Mouse (Mus musculus) lung, embryonic 15.5 days (tissue): Measurements from ENCODE around the gene Sorbs1. TPM values are rescaled to one million over a fixed set of nuclear protein-coding genes. Genes with fewer than 3 reads are reported as not detected.

Experiments
- ATAC-seq: fragments of 200-750 bp; cut with Nextera tagmentation; 2 replicates; pipeline ENCODE4 v1.8.0; 2017; ENCODE audit warnings: moderate number of reproducible peaks, borderline replicate concordance; ENCODE audit not compliant: low FRiP score, low TSS enrichment; ENCODE audit errors: extremely low read depth
- H3K27ac ChIP-seq: fragments of 300-500 bp; sonication (generic); 2 replicates; pipeline ENCODE4 v1.5.1; 2015; ENCODE audit warnings: moderate library complexity, mild to moderate bottlenecking, inconsistent platforms
- H3K27me3 ChIP-seq: fragments of 300-500 bp; sonication (generic); 2 replicates; pipeline ENCODE4 v1.6.1; 2015; ENCODE audit warnings: inconsistent platforms
- H3K36me3 ChIP-seq: fragments of 300-500 bp; sonication (generic); 2 replicates; pipeline ENCODE4 v1.6.1; 2015; ENCODE audit warnings: inconsistent platforms
- H3K4me1 ChIP-seq: fragments of 300-500 bp; sonication (generic); 2 replicates; pipeline ENCODE4 v1.6.1; 2015; ENCODE audit warnings: inconsistent platforms
- H3K4me2 ChIP-seq: fragments of 300-500 bp; sonication (generic); 2 replicates; pipeline ENCODE4 v1.6.1; 2015; ENCODE audit warnings: inconsistent platforms, mild to moderate bottlenecking, moderate library complexity
- H3K4me3 ChIP-seq: fragments of 300-500 bp; sonication (generic); 2 replicates; pipeline ENCODE4 v1.5.1; 2015; ENCODE audit warnings: mild to moderate bottlenecking, inconsistent platforms
- H3K9ac ChIP-seq: fragments of 300-500 bp; sonication (generic); 2 replicates; pipeline ENCODE4 v1.6.1; 2015; ENCODE audit warnings: inconsistent platforms
- H3K9me3 ChIP-seq: fragments of 300-500 bp; sonication (generic); 2 replicates; pipeline ENCODE4 v1.6.1; 2016; ENCODE audit warnings: inconsistent platforms
- WGBS: fragments of 180-500 bp; shearing (Covaris S2); methylation state at CpG from one replicate; pipeline ENCODE4 v1.1.7; 2015; 5-methylcytosine and 5-hydroxymethylcytosine counted together
- polyA plus RNA-seq: library from polyadenylated mRNA; unstranded; fragments of >200 nt; fragmentation: Nextera tagmentation; extraction: Ambion mirVana; gene quantifications from 2 replicates; pipeline ENCODE4 v1.2.1, GENCODE M21; 2015

Gene Sorbs1
- polyA plus RNA-seq, 1 experiment from 2014 or later, result 45.6 TPM

DNA sequence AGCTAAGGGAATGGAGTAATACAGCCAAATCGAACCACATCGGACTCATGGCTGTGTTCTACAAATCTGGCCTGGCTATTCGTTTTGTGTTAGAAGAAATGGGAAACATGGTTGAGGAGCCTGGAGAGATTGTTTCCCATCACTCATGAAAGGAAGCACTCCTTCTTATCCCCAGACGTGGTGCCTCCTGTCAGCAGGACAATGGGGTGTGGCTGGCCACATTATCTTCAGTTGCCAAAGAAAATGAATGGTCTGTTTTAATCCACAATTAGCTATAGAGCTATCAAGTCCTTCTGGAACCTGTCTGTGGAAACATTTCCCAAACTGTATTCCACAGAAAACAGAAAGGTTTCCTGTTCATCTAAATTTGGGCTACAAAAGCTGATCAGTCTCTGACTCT is 196.6 kb downstream of the Sorbs1 start:
- Histone ChIP-seq H3K27ac (no peak overlapping the region), H3K9me3 (no peaks in the 10 kb centered on the region), H3K36me3 (peaks cover 3% of the 10 kb centered on the region; the same call in 1 of the 2 replicates), H3K27me3 (no peaks in the 10 kb centered on the region), H3K4me1 (no peaks in the 10 kb centered on the region), H3K9ac (no peak overlapping the region), H3K4me3 (no peak overlapping the region), H3K4me2 (no peak overlapping the region)
- 68% methylated on average over 4 of the region's 4 CpGs for WGBS
- no peak for ATAC-seq

DNA sequence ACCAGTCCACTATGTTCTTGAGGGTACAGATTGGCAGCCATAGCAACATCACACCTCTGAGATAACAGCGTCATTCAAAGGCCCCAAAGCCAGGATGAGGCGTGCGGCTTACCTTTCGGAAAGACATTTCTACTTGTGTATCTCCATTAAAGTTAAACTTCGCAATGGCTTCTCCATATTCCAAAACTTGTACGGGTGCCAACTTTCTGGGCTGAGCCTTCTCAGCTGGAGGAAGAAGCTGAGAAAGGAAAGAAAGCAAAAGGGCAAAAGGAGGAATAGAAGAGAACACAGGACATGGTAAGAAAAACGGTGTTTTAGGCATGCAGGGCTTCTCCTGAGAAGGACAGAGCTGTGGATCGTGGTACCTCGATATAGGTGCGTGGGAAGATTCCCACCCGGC is 199.3 kb downstream of the Sorbs1 start:
- Histone ChIP-seq H3K27me3 (no peaks in the 10 kb centered on the region), H3K27ac (no peak overlapping the region), H3K4me2 (no peak overlapping the region), H3K9me3 (no peaks in the 10 kb centered on the region), H3K36me3 (peaks cover 3% of the 10 kb centered on the region; the same call in 1 of the 2 replicates), H3K9ac (no peak overlapping the region), H3K4me3 (no peak overlapping the region), H3K4me1 (no peaks in the 10 kb centered on the region)
- 77% methylated on average over 11 of the region's 11 CpGs for WGBS
- no peak for ATAC-seq

DNA sequence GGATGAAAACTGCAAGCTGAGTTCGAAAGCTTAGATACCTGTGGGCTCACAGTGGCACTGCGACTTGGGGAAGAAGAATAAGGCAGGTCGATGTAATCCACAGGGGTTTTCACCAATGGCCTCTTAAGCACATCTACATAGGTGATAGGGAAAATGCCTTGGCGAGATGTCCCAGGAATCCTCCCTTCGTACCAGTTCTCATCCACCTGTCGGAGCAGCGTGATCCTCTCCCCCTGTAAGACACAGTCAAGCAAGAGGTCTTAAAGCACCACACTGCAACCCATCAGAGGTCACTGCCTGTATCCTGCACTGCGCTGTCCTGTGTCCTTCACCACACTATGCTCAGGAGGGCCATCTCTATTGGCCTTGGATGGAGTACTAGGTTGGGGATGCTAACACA is 201.9 kb downstream of the Sorbs1 start:
- ATAC-seq, result no peak
- no peaks in the 10 kb centered on the region for H3K27me3 ChIP-seq
- H3K4me3 ChIP-seq, result no peak overlapping the region
- H3K9me3 ChIP-seq, result no peaks in the 10 kb centered on the region
- H3K27ac ChIP-seq, result no peak overlapping the region
- no peaks in the 10 kb centered on the region for H3K4me1 ChIP-seq
- no peak overlapping the region for H3K9ac ChIP-seq
- H3K36me3 ChIP-seq, result peaks cover 3% of the 10 kb centered on the region; the same call in 1 of the 2 replicates
- H3K4me2 ChIP-seq, result no peak overlapping the region
- 93% methylated on average over 8 of the region's 8 CpGs for WGBS

- H3K4me1 ChIP-seq, result no peaks in the 10 kb centered on the region
- H3K9me3 ChIP-seq, result no peaks in the 10 kb centered on the region
- no peak overlapping the region for H3K4me2 ChIP-seq
- no peak overlapping the region for H3K27ac ChIP-seq
- WGBS, result 83% methylated on average over 15 of the region's 15 CpGs
- no peak for ATAC-seq
- no peak overlapping the region for H3K9ac ChIP-seq
- H3K36me3 ChIP-seq, result peaks cover 3% of the 10 kb centered on the region; the same call in 1 of the 2 replicates
- H3K4me3 ChIP-seq, result no peak overlapping the region
- H3K27me3 ChIP-seq, result no peaks in the 10 kb centered on the region
These were observed 203.0 kb downstream of the Sorbs1 start for GRCm38 (mm10) chr19:40310410-40311130.

DNA sequence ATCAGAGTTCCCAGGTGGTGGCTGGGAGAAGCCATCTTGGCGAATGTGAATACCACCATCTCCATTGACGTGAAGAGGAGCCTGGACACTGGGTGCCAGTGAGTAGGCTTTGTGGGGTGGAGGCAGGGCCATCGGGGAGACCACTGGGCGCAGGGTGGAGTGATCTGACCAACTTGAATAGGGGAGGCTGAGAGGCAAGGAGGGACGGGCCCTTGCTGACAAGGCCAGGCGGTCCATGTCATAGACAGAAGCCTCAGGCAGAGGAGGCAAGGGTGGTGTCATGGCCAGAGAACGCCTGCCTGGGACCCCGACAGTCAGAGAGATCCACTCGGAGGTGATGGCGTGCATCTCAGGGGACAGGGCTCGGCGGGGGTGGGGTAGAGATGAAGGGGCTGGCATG is 203.7 kb downstream of the Sorbs1 start:
- H3K4me3 ChIP-seq, result no peak overlapping the region
- no peak for ATAC-seq
- H3K4me2 ChIP-seq, result no peak overlapping the region
- H3K27ac ChIP-seq, result no peak overlapping the region
- WGBS, result 80% methylated on average over 12 of the region's 12 CpGs
- H3K4me1 ChIP-seq, result no peaks in the 10 kb centered on the region
- H3K36me3 ChIP-seq, result peaks cover 3% of the 10 kb centered on the region; the same call in 1 of the 2 replicates
- H3K9ac ChIP-seq, result no peak overlapping the region
- H3K9me3 ChIP-seq, result no peaks in the 10 kb centered on the region
- no peaks in the 10 kb centered on the region for H3K27me3 ChIP-seq

DNA sequence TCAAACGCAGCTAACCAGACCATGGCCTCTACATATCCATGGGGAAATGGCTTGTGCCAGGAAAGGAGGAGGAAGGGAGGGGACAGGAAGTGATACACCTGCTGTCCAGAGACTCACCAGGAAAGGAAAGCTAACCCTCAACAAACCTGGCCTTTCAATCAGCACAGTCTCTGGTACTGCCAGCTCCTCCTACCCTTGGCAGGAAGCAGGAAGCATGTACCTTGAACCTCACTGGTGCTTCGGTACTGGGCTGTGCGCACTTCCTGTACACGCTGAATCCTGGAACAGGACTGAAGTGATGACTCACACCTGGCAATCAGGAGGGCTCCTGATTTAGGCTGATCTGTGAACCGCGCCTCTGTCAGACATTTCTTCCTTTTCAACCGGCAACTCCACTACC is 206.0 kb downstream of the Sorbs1 start:
- no peak overlapping the region for H3K27ac ChIP-seq
- ATAC-seq, result no peak
- no peak overlapping the region for H3K4me2 ChIP-seq
- H3K36me3 ChIP-seq, result no peaks in the 10 kb centered on the region
- 73% methylated on average over 7 of the region's 7 CpGs for WGBS
- H3K9me3 ChIP-seq, result no peaks in the 10 kb centered on the region
- H3K4me3 ChIP-seq, result no peak overlapping the region
- H3K27me3 ChIP-seq, result no peaks in the 10 kb centered on the region
- H3K4me1 ChIP-seq, result no peaks in the 10 kb centered on the region
- no peak overlapping the region for H3K9ac ChIP-seq

GRCm38 (mm10) chr19:40306631-40307030 is 206.9 kb downstream of the Sorbs1 start:
- no peaks in the 10 kb centered on the region for H3K9me3 ChIP-seq
- H3K4me2 ChIP-seq, result no peak overlapping the region
- no peaks in the 10 kb centered on the region for H3K27me3 ChIP-seq
- H3K4me1 ChIP-seq, result no peaks in the 10 kb centered on the region
- WGBS, result 58% methylated on average over 2 of the region's 2 CpGs
- ATAC-seq, result no peak
- no peak overlapping the region for H3K27ac ChIP-seq
- H3K36me3 ChIP-seq, result no peaks in the 10 kb centered on the region
- no peak overlapping the region for H3K9ac ChIP-seq
- no peak overlapping the region for H3K4me3 ChIP-seq

DNA sequence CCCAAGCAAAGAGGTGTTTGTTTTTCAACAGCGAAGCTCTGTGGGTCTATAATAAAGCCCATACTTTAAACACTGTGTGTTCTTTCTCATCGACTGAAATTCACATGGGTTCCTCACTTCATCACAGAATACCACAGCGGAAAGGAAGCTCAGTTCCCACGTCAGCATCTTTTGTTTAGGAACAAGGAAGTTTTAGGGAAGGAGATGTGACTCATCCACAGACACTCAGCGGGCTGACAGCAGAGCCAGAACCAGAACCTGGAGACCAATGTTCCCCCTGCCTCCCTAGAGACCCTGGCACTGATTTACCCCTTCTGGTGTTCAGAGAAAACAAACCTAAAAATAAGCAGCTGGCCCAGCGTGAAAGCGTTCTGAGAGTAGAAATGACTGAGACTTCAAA is 208.1 kb downstream of the Sorbs1 start:
- Histone ChIP-seq H3K9me3 (no peaks in the 10 kb centered on the region), H3K4me3 (no peak overlapping the region), H3K27ac (no peak overlapping the region), H3K4me1 (no peaks in the 10 kb centered on the region), H3K9ac (no peak overlapping the region), H3K27me3 (no peaks in the 10 kb centered on the region), H3K36me3 (no peaks in the 10 kb centered on the region), H3K4me2 (no peak overlapping the region)
- ATAC-seq, result no peak
- WGBS, result 55% methylated on average over 7 of the region's 7 CpGs

DNA sequence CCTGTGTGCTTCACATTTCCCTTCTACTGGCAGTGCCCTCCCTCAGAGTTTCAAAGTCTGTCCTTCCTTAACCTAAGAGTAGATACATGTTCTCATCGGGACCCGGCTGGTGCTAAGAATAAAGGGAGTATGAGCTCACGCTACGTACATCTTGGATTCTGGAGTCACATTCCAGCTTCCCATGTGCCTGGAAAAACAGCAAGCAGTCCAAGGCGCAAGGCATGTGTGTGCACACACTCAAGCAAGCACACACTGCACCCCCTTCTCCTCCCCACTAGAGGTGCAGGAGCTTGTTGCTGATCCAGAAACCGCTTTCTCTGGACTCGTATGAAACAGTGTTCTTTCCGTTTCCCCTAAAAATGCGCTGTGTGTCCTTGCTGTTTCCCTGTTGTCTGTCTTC is 210.7 kb downstream of the Sorbs1 start:
- H3K4me3 ChIP-seq, result no peak overlapping the region
- no peak overlapping the region for H3K4me2 ChIP-seq
- ATAC-seq, result no peak
- no peaks in the 10 kb centered on the region for H3K27me3 ChIP-seq
- no peak overlapping the region for H3K9ac ChIP-seq
- H3K9me3 ChIP-seq, result no peaks in the 10 kb centered on the region
- no peaks in the 10 kb centered on the region for H3K36me3 ChIP-seq
- H3K4me1 ChIP-seq, result no peaks in the 10 kb centered on the region
- 58% methylated on average over 9 of the region's 9 CpGs for WGBS
- H3K27ac ChIP-seq, result no peak overlapping the region

- Histone ChIP-seq H3K4me3 (no peak overlapping the region), H3K4me2 (no peak overlapping the region), H3K9ac (no peak overlapping the region), H3K36me3 (no peaks in the 10 kb centered on the region), H3K9me3 (no peaks in the 10 kb centered on the region), H3K27me3 (no peaks in the 10 kb centered on the region), H3K27ac (no peak overlapping the region), H3K4me1 (no peaks in the 10 kb centered on the region)
- ATAC-seq, result no peak
- 72% methylated on average over 5 of the region's 5 CpGs for WGBS
These were observed 211.1 kb downstream of the Sorbs1 start for GRCm38 (mm10) chr19:40302477-40302876.

GRCm38 (mm10) chr19:40299983-40300759 is 213.4 kb downstream of the Sorbs1 start:
- 66% methylated on average over 12 of the region's 12 CpGs for WGBS
- H3K9ac ChIP-seq, result no peak overlapping the region
- H3K4me3 ChIP-seq, result no peak overlapping the region
- no peak for ATAC-seq
- no peaks in the 10 kb centered on the region for H3K27me3 ChIP-seq
- no peaks in the 10 kb centered on the region for H3K9me3 ChIP-seq
- no peak overlapping the region for H3K4me2 ChIP-seq
- no peak overlapping the region for H3K27ac ChIP-seq
- no peaks in the 10 kb centered on the region for H3K4me1 ChIP-seq
- no peaks in the 10 kb centered on the region for H3K36me3 ChIP-seq

GRCm38 (mm10) chr19:40299182-40299581 is 214.4 kb downstream of the Sorbs1 start:
- H3K9ac ChIP-seq, result no peak overlapping the region

More at GRCm38 (mm10) chr19:40299182-40299581, 214.4 kb downstream of the Sorbs1 start:
- Histone ChIP-seq H3K9me3 (no peaks in the 10 kb centered on the region), H3K4me1 (no peaks in the 10 kb centered on the region), H3K27ac (no peak overlapping the region), H3K4me2 (no peak overlapping the region), H3K36me3 (no peaks in the 10 kb centered on the region), H3K27me3 (no peaks in the 10 kb centered on the region), H3K4me3 (no peak overlapping the region)
- no peak for ATAC-seq
- WGBS, result 65% methylated on average over 6 of the region's 6 CpGs
